Mouse (Mus musculus) CH12F3 (cell line): ENCODE measurements around the gene A930004D18Rik.
"Not testable (repeated sequence)": the region's sequence is repeated elsewhere in the genome, so short reads cannot be mapped to it uniquely, and the experiment has no call there.

Experiments
- in situ Hi-C: fragments of 300-500 bp; cut with MboI; formaldehyde crosslinking; loops from 2 replicates; pipeline ENCODE4 v1.14.3; 2020; ENCODE audit warnings: low sequenced_read_pairs

Gene A930004D18Rik

DNA sequence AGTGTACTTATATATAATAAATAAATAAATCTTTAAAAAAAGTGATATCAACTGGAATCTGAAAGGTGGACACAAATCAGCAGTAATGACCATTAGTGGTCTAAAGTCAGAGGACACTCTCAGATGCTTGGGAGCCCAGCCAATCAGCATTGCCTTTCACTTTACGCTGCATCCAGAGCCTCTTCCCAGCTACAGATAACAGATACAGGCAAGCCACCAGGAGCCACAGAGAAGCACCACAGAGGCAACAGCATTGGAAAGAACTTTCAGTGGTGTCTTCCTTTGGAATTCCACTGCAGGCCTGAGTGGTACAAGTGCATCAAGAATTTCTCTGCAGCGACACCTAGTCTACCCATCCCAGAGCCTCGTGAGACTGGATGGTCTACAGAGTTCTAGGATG is 24.7 kb downstream of the A930004D18Rik start:
- in situ Hi-C loops = no loop called here

- in situ Hi-C loops = no loop called here
These were observed 26.3 kb downstream of the A930004D18Rik start for GRCm38 (mm10) chr2:18011226-18011625.

DNA sequence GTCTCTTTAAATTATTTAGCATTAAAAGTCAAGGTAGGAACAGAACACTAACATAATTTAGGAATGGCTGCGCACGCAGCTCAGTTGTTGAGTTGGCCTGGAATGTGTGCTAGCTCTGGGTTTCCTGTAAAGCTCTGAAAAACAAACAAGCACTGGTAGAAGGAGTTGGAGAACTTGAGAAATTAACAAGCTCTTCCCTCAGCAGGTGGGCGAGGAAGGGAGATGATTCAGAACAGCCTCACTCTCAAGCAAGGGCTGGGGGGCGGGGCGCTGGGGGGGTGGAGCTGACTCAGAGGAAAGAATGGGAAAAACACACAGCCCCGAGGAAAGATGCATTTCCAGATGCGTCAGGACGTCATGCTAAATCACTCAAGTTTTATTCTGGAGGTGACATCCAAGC is 32.4 kb downstream of the A930004D18Rik start:
- in situ Hi-C loops = no loop called here

DNA sequence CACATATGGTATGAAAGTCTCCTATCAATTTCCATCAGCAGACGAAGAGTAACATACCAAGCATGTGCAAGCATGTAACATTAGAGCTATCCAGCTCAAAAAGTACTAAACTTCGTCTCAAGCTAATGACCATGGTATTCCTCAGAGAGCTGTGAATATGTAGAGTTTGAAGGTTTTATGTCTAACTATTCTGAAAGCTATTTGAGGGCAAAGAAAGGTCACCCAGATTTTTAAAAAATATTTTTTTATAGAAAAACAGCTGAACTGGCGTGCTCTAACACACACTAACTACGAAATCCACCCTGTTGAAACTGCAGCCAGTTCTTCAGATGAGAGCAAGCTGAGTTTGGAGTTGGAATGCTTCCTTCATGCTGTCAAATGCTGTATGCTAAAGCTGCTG is 33.3 kb downstream of the A930004D18Rik start:
- in situ Hi-C loops = no loop called here

GRCm38 (mm10) chr2:18002306-18002705 is 35.2 kb downstream of the A930004D18Rik start:
- in situ Hi-C loops = no loop called here

- in situ Hi-C loops = no loop called here
These were observed 40.7 kb downstream of the A930004D18Rik start, which contains the start of gene H2al2a for GRCm38 (mm10) chr2:17996858-17997257. Gene H2al2a (minus strand): TSS chr2:17996958.

GRCm38 (mm10) chr2:17989562-17989961 is 48.0 kb downstream of the A930004D18Rik start:
- in situ Hi-C loops = no loop called here

GRCm38 (mm10) chr2:17989115-17989514 is 48.4 kb downstream of the A930004D18Rik start:
- in situ Hi-C loops = no loop called here

GRCm38 (mm10) chr2:17986694-17987093 is 50.8 kb downstream of the A930004D18Rik start:
- in situ Hi-C loops = no loop called here

- in situ Hi-C loops = no loop called here
These were observed 52.8 kb downstream of the A930004D18Rik start for GRCm38 (mm10) chr2:17984774-17985173.

GRCm38 (mm10) chr2:17982747-17983146 is 54.8 kb downstream of the A930004D18Rik start:
- in situ Hi-C loops = no loop called here

- in situ Hi-C loops = no loop called here
These were observed 58.8 kb downstream of the A930004D18Rik start for GRCm38 (mm10) chr2:17978706-17979105.

GRCm38 (mm10) chr2:17978251-17978650 is 59.3 kb downstream of the A930004D18Rik start:
- in situ Hi-C loops = not testable (repeated sequence)

DNA sequence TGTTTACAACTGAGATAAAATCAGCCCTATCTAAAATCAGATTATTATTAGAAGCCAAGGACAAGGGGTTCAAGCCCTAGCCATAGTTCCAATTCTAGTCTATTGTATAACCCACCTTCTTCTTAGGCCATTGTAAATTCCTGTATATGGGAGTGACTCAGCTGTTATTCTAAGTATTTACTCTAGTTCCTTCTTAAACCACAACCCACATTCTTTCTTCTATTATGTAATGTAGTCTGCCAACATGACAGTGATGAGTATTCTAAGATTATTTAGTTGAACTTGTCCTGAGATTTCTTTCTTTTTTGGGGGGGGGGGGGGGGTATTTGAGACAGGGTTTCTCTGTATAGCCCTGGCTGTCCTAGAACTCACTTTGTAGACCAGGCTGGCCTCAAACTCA is 59.9 kb downstream of the A930004D18Rik start:
- in situ Hi-C loops = not testable (repeated sequence)

DNA sequence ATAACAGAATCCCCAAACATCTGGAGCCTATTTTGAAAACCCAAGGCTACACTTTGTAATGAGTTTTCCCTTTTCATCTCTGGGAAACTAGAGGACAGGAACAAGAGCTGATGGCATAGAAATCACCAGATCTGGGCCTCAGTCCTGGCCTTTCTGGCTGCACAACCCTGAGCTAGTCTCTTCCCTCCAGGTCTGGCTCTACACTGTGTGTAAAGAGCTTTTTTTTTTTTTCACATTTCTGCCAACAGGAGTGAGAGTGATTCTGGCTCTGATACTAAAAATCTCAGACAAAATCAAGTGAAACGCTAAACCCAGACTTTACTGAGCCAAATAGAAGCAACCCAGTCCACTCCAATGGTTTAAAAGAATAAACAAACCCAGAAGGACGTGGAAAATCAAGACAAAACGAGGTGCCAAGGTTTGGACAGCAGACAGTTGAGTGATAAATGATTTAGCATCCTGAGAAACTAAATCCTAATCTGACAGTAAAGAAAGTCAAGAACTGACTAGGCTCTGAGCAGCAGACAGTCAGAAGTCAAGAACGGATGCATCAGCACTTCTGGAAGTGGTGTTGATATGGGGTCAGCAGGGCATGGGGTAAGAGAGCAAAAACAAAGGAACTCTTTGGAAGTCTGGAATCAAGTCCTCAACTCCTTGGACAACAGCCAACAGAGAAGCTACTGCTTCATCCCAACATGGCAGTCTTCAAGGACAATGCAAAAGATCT is 61.8 kb downstream of the A930004D18Rik start:
- in situ Hi-C loops = no loop called here
